Mouse (Mus musculus): ENCODE measurements at regions not wholly inside any gene's neighbourhood (a gene's known extent, or its start where the extent isn't known, plus 50 kb on each side); places are given as distances from the start of the nearest gene placed in this dataset.

DNA sequence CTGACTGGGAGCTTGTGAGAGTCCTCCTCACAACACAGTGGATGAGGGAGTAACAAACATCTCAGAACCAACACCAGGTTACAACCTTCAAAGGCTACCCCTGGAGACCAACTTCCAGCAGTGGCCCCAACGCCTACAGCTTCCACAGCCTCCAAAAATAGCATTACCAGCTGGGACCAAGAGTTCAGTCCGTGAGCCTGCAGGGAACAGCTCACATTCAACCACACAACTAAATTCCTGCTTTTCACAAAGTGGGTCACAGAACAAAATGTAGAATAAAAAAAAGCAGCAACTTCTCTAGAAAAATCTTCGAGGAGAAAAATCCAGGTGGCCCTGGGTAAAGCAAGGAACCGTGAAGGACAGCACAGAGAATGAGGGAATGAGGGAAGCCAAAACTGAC is 485.0 kb upstream of the Atp11b start:
- TF ChIP-seq POLR2A (IDR thresholded peaks at IDR 0.05; ENCODE audit: low read depth, low read length) (no peak), CTCF (IDR thresholded peaks at IDR 0.05; ENCODE audit: extremely low read depth, insufficient read length, insufficient replicate concordance, low read depth, low read length) (no peak)
